Mouse (Mus musculus): Measurements from ENCODE around the gene Stx17. TPM values are rescaled to one million over a fixed set of nuclear protein-coding genes. Genes with fewer than 3 reads are reported as not detected.

Gene Stx17
- total RNA-seq (2021): 10 to 100 TPM; 21.1 to 21.6 TPM
- long read RNA-seq, experiment 1, full-length matches to known transcripts: 9 of 22 reads
- long read RNA-seq, experiment 1, partial matches to known transcripts: 0 of 22 reads
- long read RNA-seq, experiment 1, other reads (novel, unspliced or antisense): 13 of 22 reads
- long read RNA-seq, experiment 2, full-length matches to known transcripts: 8 of 14 reads
- long read RNA-seq, experiment 2, partial matches to known transcripts: 2 of 14 reads
- long read RNA-seq, experiment 2, other reads (novel, unspliced or antisense): 4 of 14 reads

DNA sequence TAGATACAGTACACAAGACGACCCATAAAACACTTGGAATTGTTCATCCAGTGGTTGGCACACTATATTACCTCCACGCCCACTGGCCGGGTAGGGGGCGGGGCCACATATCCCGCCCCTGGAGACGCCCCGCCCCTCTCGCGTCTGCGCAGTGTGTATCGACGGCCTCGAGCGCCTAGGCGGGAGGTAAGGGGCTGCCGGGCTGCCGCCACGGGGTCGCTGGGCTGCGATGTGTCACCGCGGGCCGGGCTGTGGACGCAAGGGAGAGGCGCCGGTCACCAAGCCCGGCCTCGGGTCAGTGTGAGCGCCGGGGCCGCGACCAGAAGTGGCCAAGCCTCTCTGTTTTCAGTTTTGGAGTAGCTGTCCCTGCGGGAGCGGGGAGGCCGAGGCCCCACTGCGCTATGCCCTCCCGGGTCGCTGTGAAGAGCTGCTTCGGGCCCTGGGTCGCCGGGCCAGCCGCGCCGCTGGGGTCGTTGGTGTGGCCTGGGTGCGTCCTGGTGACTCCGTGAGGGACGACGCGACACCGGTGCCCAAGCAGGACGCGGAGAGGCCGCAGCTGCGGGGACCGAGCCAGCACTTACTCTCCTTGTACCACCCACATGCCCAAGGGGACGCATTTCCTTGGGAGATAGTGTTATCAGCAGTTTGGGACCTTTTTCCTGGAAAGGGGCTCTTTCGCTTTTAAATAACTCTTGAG lies at the start of gene Stx17:
Stx17 (plus strand) TSS at position 143 of the 697 bp plus-strand sequence.
- Histone ChIP-seq H3K4me3 (peak within 1 kb of the TSS; percentile 99), H3K27ac (peak within 1 kb of the TSS; percentile 82)
- intact Hi-C loops (cut with DNase I): loop anchor here (2.0 kb wide), 1 partner anchor 76 kb away; no protein-coding TSS in a partner anchor
- TF ChIP-seq CTCF (IDR thresholded peaks at IDR 0.05): no peak
- peak; percentile 83 to 86 for DNase-seq (ENCODE audit: extremely low spot score in 1 of 2, low spot score in 2 of 2)

DNA sequence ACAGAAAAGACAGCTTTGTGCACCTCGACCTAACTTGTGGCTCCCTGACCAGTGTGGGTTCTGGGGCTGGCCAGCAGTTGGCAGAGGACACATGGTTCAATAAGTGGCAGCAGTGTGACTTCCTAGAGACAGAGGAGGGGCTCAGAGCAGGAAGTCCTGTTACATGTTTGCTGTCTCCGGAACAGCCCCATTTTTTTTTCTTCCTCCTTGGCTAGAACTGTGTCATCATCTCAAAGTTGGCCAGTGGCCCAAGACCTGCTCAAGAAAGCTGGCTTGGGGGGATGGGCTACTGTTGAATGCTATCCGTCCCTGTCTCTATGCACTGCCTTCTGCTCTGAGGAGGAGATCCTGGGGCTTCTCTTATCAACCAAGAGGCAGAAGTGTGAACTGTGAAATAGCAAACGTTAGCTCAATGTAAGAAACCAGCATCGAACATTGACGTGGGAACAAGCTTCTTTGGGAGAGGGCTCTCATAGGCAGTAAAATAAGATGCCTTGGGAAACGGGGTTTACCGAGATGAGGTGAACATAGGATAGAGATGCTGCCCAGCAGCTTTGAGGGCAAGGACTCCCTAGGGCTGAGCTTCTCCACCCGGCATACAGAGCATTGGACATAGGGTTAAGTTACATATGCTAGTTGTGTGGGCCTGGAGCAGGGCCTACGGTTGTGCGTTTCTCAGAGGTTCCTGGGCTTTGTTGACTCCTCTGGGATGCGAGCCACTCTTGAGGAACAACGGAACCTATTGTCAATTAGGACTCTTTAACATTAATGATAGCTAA lies 47.8 kb upstream of the Stx17 start:
- intact Hi-C loops (cut with DNase I): no loop called here
- TF ChIP-seq CTCF (IDR thresholded peaks at IDR 0.05): no peak
- no peak for DNase-seq (ENCODE audit: extremely low spot score in 1 of 2, low spot score in 2 of 2)
- H3K4me3 ChIP-seq: no peak overlapping the region
- H3K27ac ChIP-seq: no peak overlapping the region

DNA sequence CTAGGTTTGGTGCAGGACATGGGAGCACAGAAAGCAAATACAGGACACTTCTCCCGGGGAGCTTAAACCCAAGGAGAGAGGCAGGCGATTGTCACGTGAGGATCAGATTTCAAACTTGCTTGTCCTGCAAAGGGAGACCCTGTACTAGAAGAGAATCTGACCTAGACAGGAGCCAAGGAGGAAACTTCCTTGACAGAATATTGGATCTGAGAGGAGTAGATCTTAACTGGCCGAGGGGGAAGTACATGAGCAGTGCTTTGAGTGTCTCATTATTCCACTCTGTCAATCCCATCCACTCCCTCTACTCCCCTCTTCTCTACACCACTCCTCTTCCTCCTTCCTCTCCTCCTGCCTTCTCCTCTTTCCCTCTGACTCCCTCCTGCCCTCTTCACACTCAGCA lies 46.5 kb upstream of the Stx17 start:
- TF ChIP-seq CTCF (IDR thresholded peaks at IDR 0.05): no peak
- intact Hi-C loops (cut with DNase I): no loop called here

DNA sequence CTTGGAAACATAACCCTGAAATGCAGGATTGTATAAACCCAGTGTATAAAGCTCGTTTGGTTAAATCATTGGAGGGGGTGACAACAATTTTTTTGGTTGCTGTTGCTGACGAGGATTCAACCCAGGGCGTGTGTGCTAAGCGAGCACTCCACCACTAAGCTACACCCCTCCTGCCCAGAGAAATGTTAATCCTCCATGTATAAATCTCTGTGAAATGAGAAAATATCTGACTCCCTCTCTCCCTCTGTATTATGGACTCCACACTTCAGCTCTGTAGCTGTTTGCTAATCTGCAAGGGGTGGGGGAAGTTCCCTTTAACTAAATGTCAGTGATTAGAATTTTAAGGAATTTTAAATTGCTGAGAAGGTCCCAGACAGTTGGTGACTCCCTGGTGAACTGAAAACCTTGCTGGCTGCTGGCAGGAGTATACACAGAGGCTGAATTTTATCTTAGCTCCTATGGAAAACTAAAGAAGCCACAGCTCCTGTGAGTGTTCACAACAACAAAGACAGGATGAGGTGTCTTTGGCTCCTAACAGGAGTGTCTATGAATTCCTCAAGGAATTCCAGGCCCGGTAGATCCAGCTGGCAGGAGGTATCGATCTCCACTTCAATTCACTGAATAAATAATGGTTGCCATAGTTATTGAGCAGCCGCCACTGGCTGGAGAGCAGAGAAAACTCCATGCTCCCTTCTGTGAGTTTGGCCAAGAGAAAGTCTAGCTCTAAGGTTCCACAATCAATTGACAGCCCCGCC lies 45.3 kb upstream of the Stx17 start:
- DNase-seq (ENCODE audit: extremely low spot score in 1 of 2, low spot score in 2 of 2): no peak
- Histone ChIP-seq H3K4me3 (no peak overlapping the region), H3K27ac (no peak overlapping the region)
- TF ChIP-seq CTCF (IDR thresholded peaks at IDR 0.05): no peak
- intact Hi-C loops (cut with DNase I): no loop called here

More for the DNA sequence above, 46.5 kb upstream of the Stx17 start:
- no peak for DNase-seq (ENCODE audit: extremely low spot score in 1 of 2, low spot score in 2 of 2)
- H3K4me3 ChIP-seq: no peak overlapping the region
- H3K27ac ChIP-seq: no peak overlapping the region

DNA sequence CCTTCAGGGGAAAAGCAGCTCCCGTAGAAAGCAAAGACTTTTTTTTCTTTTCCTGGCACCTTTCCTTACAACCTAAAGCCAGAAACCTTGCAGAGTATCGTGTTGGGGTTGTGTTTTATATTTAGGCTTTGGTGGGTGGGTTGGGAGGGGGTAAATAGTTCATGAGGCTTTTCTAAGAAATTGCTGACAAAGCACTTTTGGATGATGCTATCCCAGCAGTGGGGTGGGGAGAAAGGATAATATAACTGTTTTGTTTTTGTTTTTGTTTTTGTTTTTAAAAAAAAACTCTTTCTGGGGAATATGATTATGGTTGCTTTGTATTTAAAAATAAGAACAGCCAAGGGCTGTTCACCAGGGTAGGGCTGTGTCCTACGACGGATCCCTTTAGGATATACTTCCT lies 41.3 kb upstream of the Stx17 start:
- Histone ChIP-seq H3K4me3 (no peak overlapping the region), H3K27ac (no peak overlapping the region)
- intact Hi-C loops (cut with DNase I): no loop called here
- no peak for DNase-seq (ENCODE audit: extremely low spot score in 1 of 2, low spot score in 2 of 2)
- no peak for TF ChIP-seq CTCF (IDR thresholded peaks at IDR 0.05)

DNA sequence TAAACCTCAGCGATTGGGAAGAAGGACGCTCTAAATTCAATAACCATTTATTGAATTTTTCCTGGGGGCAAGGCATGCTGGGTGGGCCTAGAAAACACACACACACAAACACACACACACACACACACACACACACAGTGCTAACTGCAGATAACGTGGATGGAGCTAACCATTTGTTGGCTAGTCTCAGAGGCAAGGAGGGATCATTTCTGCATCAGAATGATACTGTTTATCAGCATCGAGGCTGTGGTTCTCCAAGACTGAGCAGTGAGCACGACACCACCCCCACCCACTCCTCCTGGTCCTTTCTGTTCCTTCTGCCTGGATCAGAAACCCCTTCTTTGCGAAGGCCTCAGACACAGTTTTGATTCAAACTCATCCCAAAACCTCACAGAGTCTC lies 38.1 kb upstream of the Stx17 start:
- TF ChIP-seq CTCF (IDR thresholded peaks at IDR 0.05): no peak
- no peak for DNase-seq (ENCODE audit: extremely low spot score in 1 of 2, low spot score in 2 of 2)
- intact Hi-C loops (cut with DNase I): no loop called here
- H3K4me3 ChIP-seq: no peak overlapping the region
- no peak overlapping the region for H3K27ac ChIP-seq

DNA sequence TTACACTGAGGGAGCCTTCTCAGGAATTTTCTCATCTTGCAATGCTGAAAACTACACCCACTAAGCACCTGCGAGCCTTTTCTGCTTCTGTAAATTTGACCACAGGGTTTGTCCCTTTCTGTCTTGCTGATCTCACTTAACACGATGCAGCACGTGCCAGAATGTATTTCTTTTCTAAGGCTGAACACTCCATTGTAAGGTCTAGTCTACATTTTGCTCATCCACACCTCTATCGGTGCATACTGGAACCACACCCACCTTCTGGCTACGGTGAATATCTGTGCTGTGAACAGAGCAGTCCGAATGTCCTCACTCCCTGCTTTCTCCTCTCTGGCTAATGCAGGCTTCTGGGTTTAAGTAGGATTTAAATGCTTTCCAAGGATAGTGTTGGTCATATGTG lies 37.2 kb upstream of the Stx17 start:
- DNase-seq (ENCODE audit: extremely low spot score in 1 of 2, low spot score in 2 of 2): no peak
- intact Hi-C loops (cut with DNase I): no loop called here
- H3K4me3 ChIP-seq: no peak overlapping the region
- TF ChIP-seq CTCF (IDR thresholded peaks at IDR 0.05): peak; percentile 36
- H3K27ac ChIP-seq: no peak overlapping the region

DNA sequence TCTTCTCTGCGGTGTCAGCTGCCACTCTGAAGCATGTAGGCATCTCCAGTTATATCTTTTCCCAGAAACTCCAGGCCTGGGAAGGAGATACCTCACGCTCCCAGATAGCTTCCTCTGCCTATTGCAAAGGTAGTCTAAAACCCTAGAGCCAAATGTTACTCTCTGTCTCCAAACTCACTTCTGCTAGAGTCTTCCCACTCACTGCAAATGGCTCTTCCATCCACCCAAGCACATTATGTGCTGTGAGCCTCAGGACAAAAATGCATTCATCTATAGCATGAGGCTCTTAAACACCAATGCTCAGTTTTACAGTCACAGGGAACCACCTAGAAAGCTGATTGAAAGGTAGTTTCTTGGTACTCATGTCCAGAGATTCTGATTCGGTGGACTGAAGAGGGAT lies 31.5 kb upstream of the Stx17 start:
- intact Hi-C loops (cut with DNase I): no loop called here
- H3K4me3 ChIP-seq: no peak overlapping the region
- no peak for DNase-seq (ENCODE audit: extremely low spot score in 1 of 2, low spot score in 2 of 2)
- H3K27ac ChIP-seq: no peak overlapping the region
- TF ChIP-seq CTCF (IDR thresholded peaks at IDR 0.05): no peak

DNA sequence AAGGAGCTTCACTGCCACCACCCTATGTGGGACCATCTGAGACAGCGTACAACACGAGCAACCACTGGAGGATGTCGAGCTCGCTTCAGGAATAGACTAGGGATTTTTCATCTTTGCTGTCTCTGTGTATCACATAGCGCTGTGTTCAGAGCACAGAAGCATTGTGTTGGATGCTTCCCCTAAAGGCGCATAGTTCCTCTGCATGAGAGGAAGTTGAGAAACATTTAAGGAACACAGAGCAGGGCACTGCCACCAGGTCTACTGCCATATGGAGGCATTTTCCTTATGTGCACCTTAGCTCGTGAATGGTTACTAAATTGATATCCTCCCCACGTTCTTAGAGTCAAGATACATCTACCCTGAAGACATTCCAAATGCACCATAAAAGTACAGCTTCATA lies 24.5 kb upstream of the Stx17 start:
- intact Hi-C loops (cut with DNase I): no loop called here
- Histone ChIP-seq H3K27ac (no peak overlapping the region), H3K4me3 (no peak overlapping the region)
- TF ChIP-seq CTCF (IDR thresholded peaks at IDR 0.05): no peak
- no peak for DNase-seq (ENCODE audit: extremely low spot score in 1 of 2, low spot score in 2 of 2)

DNA sequence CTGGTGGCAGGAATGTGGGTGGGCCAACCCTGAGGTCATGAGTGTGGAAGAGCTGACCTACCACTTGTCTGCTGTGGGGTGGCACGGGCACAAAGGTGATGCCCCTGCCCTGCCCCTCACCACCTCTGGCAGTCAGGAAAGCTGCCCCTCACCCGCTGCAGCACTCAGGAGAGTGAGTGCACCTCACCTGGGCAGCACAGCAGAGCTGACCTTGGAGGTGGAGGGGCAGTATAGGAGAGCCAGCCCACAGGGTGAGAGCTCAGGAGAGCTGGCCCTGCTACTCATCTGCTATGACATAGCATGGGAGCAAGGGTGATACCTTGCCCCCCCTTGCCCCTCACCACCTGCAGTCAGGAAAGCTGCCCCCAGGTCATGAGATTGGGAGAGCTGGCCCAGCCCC lies 22.7 kb upstream of the Stx17 start:
- no peak for DNase-seq (ENCODE audit: extremely low spot score in 1 of 2, low spot score in 2 of 2)
- no peak overlapping the region for H3K27ac ChIP-seq
- intact Hi-C loops (cut with DNase I): no loop called here
- no peak for TF ChIP-seq CTCF (IDR thresholded peaks at IDR 0.05)
- no peak overlapping the region for H3K4me3 ChIP-seq

DNA sequence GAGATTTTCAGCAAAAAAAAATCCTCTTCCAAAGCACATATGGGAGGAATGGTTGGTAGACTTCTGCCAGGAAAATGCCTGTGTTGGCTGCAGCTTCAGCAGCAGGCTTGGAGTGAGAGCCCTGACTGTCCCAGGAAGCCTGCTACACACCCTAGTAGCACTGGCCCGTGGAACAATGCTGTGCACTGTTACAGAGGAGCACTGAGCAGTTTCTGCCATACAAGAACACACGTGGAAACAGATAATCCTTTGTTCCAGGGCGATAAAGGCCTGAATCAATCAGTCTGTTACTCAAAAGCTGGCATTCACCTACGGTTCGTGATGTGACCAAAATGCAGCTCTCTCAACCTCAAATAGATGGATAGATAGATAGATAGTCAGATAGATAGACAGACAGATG lies 19.3 kb upstream of the Stx17 start:
- intact Hi-C loops (cut with DNase I): no loop called here
- no peak for TF ChIP-seq CTCF (IDR thresholded peaks at IDR 0.05)
- Histone ChIP-seq H3K27ac (no peak overlapping the region), H3K4me3 (no peak overlapping the region)
- DNase-seq (ENCODE audit: extremely low spot score in 1 of 2, low spot score in 2 of 2): no peak
